Mouse (Mus musculus) adrenal gland, adult 8-10 months (tissue): ENCODE data around the gene Slc29a2. TPM values are rescaled to one million over a fixed set of nuclear protein-coding genes. Genes with fewer than 3 reads are reported as not detected.

Experiments used
- total RNA-seq, 4 experiments: library from RNA; stranded (reverse); gene quantifications; 2 replicates each; pipeline ENCODE4 v1.2.4; 2022

The Slc29a2 gene
- total RNA-seq, 4 experiments from 2014 or later: 4.0 to 5.7 (median 4.5) TPM

Other genes with a start within 250 kb of the Slc29a2 start
- gene Rbm4, start 230.0 kb upstream of the Slc29a2 start, total RNA-seq: 10 to 100 TPM; 54.0 to 83.2 (median 62.0) TPM
- gene Gm21992, start 212.2 kb upstream of the Slc29a2 start, total RNA-seq: 10 to 100 TPM; 20.7 to 31.8 (median 24.4) TPM
- gene Rbm14, start 212.2 kb upstream of the Slc29a2 start, total RNA-seq: 10 to 100 TPM; 43.7 to 64.6 (median 53.9) TPM
- gene Ccs, start 184.5 kb upstream of the Slc29a2 start, total RNA-seq: 100 to 1,000 TPM; 101 to 198 (median 175) TPM
- gene Ccdc87, start 184.5 kb upstream of the Slc29a2 start, total RNA-seq: under 1 TPM; 0.15 to 0.59 (median 0.29) TPM
- gene Ctsf, start 168.7 kb upstream of the Slc29a2 start, total RNA-seq: 100 to 1,000 TPM; 412 to 672 (median 540) TPM
- gene Actn3, start 146.0 kb upstream of the Slc29a2 start, total RNA-seq: 1 to 10 TPM in 1 of 4 experiments, under 1 TPM in 3; 0.46 to 1.5 (median 0.75) TPM
- 10 to 100 TPM; 26.3 to 35.8 (median 29.2) TPM for gene Zdhhc24, start 145.2 kb upstream of the Slc29a2 start, total RNA-seq
- 10 to 100 TPM in 2 of 4 experiments, 1 to 10 TPM in 2; 6.9 to 23.3 (median 12.5) TPM for gene Bbs1, start 117.2 kb upstream of the Slc29a2 start, total RNA-seq
- 100 to 1,000 TPM; 110 to 141 (median 132) TPM for gene Dpp3, start 95.6 kb upstream of the Slc29a2 start, total RNA-seq
- 10 to 100 TPM; 10.9 to 19.5 (median 15.2) TPM for gene Peli3, start 80.7 kb upstream of the Slc29a2 start, total RNA-seq
- 10 to 100 TPM; 44.6 to 56.9 (median 53.6) TPM for gene Mrpl11, start 61.7 kb upstream of the Slc29a2 start, total RNA-seq
- gene Npas4, start 33.5 kb upstream of the Slc29a2 start, total RNA-seq: under 1 TPM; 0.17 to 0.43 (median 0.32) TPM
- 10 to 100 TPM; 44.3 to 54.2 (median 51.8) TPM for gene B4gat1, start 15.0 kb downstream of the Slc29a2 start, total RNA-seq
- gene AC124502.3, start 15.0 kb downstream of the Slc29a2 start, total RNA-seq: 1 to 10 TPM in 3 of 4 experiments, under 1 TPM in 1; 0.59 to 3.9 (median 1.9) TPM
- gene Brms1, start 17.5 kb downstream of the Slc29a2 start, total RNA-seq: 10 to 100 TPM; 30.0 to 40.1 (median 33.6) TPM
- 1 to 10 TPM; 4.1 to 8.1 (median 7.7) TPM for gene Rin1, start 26.6 kb downstream of the Slc29a2 start, total RNA-seq
- gene Cd248, start 44.2 kb downstream of the Slc29a2 start, total RNA-seq: 10 to 100 TPM in 1 of 4 experiments, 1 to 10 TPM in 3; 8.9 to 11.8 (median 9.2) TPM
- 1 to 10 TPM; 2.1 to 2.8 (median 2.6) TPM for gene Tmem151a, start 61.7 kb downstream of the Slc29a2 start, total RNA-seq
- 10 to 100 TPM; 58.5 to 79.0 (median 62.9) TPM for gene Yif1a, start 64.7 kb downstream of the Slc29a2 start, total RNA-seq
- gene Cnih2, start 74.7 kb downstream of the Slc29a2 start, total RNA-seq: 1 to 10 TPM; 1.5 to 3.2 (median 2.6) TPM
- 100 to 1,000 TPM; 184 to 206 (median 197) TPM for gene Rab1b, start 83.2 kb downstream of the Slc29a2 start, total RNA-seq
- gene Klc2, start 94.7 kb downstream of the Slc29a2 start, total RNA-seq: 10 to 100 TPM; 54.5 to 66.9 (median 61.4) TPM
- 10 to 100 TPM; 23.9 to 35.0 (median 29.7) TPM for gene Pacs1, start 249.3 kb downstream of the Slc29a2 start, total RNA-seq